Mouse (Mus musculus): ENCODE measurements around the gene Tmc7. TPM values are rescaled to one million over a fixed set of nuclear protein-coding genes. Genes with fewer than 3 reads are reported as not detected.

The Tmc7 gene
- 10.0 TPM for polyA plus RNA-seq (2014; fragmentation: Illumina TruSeq; extraction: RNeasy Lipid Tissue Mini Kit (QIAGEN cat#74804); ENCODE audit: low replicate concordance)

GRCm38 (mm10) chr7:118584257-118584907 is at the start of gene Tmc7:
Tmc7 (minus strand) TSS chr7:118584736.

GRCm38 (mm10) chr7:118597201-118597600 is 12.7 kb upstream of the Tmc7 start, which contains the start of gene Tmc5:
Tmc5 (plus strand) TSS chr7:118597297.

GRCm38 (mm10) chr7:118533178-118533578 is 51.4 kb downstream of the Tmc7 start, which contains the start of gene Coq7:
Coq7 (minus strand) TSS chr7:118533356.

GRCm38 (mm10) chr7:118491431-118492147 is 92.9 kb downstream of the Tmc7 start, which contains the start of gene Itpripl2:
Itpripl2 (minus strand) TSS chr7:118491975.

Other genes with a start within 250 kb of the Tmc7 start
- 0.37 TPM for gene Syt17, start 136.5 kb downstream of the Tmc7 start, polyA plus RNA-seq (2014; fragmentation: Illumina TruSeq; extraction: RNeasy Lipid Tissue Mini Kit (QIAGEN cat#74804); ENCODE audit: low replicate concordance)
- gene Itpripl2, start 92.8 kb downstream of the Tmc7 start, polyA plus RNA-seq (2014; fragmentation: Illumina TruSeq; extraction: RNeasy Lipid Tissue Mini Kit (QIAGEN cat#74804); ENCODE audit: low replicate concordance) = 35.8 TPM
- 8.7 TPM for gene Coq7, start 51.4 kb downstream of the Tmc7 start, polyA plus RNA-seq (2014; fragmentation: Illumina TruSeq; extraction: RNeasy Lipid Tissue Mini Kit (QIAGEN cat#74804); ENCODE audit: low replicate concordance)
- gene Tmc5, start 12.6 kb upstream of the Tmc7 start, polyA plus RNA-seq (2014; fragmentation: Illumina TruSeq; extraction: RNeasy Lipid Tissue Mini Kit (QIAGEN cat#74804); ENCODE audit: low replicate concordance) = 83.4 TPM
- 265 TPM for gene Gde1, start 121.0 kb upstream of the Tmc7 start, polyA plus RNA-seq (2014; fragmentation: Illumina TruSeq; extraction: RNeasy Lipid Tissue Mini Kit (QIAGEN cat#74804); ENCODE audit: low replicate concordance)
- 13.6 TPM for gene Ccp110, start 127.8 kb upstream of the Tmc7 start, polyA plus RNA-seq (2014; fragmentation: Illumina TruSeq; extraction: RNeasy Lipid Tissue Mini Kit (QIAGEN cat#74804); ENCODE audit: low replicate concordance)
- 5.0 TPM for gene Vps35l, start 155.5 kb upstream of the Tmc7 start, polyA plus RNA-seq (2014; fragmentation: Illumina TruSeq; extraction: RNeasy Lipid Tissue Mini Kit (QIAGEN cat#74804); ENCODE audit: low replicate concordance)

Measured in small intestine, adult 10 weeks (tissue).